Mouse (Mus musculus) midbrain, postnatal 0 days (tissue): ENCODE data around the gene Spata1. TPM values are rescaled to one million over a fixed set of nuclear protein-coding genes. Genes with fewer than 3 reads are reported as not detected.

ENCODE experiments used
- ATAC-seq: fragments of 200-750 bp; cut with Nextera tagmentation; 2 replicates; pipeline ENCODE4 v1.8.0; 2017; ENCODE audit warnings: moderate number of reproducible peaks, mild to moderate bottlenecking, moderate TSS enrichment, moderate library complexity; ENCODE audit not compliant: low FRiP score
- DNase-seq: peaks from one replicate; pipeline ENCODE4 v3.0.0-alpha.2; 2015; ENCODE audit warnings: low spot score
- H3K27ac ChIP-seq: fragments of 300-500 bp; sonication (generic); 2 replicates; pipeline ENCODE4 v1.5.1; 2014; ENCODE audit warnings: low read depth, mild to moderate bottlenecking, low read length, mixed read lengths
- H3K27me3 ChIP-seq: fragments of 300-500 bp; sonication (generic); 2 replicates; pipeline ENCODE4 v1.6.1; 2014; ENCODE audit warnings: low read length, control low read depth, mixed read lengths; ENCODE audit not compliant: insufficient read depth
- H3K36me3 ChIP-seq: fragments of 300-500 bp; sonication (generic); 2 replicates; pipeline ENCODE4 v1.6.1; 2014; ENCODE audit warnings: low read length, control low read depth, mixed read lengths; ENCODE audit not compliant: insufficient read depth
- H3K4me1 ChIP-seq: fragments of 300-500 bp; sonication (generic); 2 replicates; pipeline ENCODE4 v1.6.1; 2014; ENCODE audit warnings: mild to moderate bottlenecking, control low read depth, antibody characterized with exemption, low read length, mixed read lengths; ENCODE audit not compliant: insufficient read depth
- H3K4me2 ChIP-seq: fragments of 300-500 bp; sonication (generic); 2 replicates; pipeline ENCODE4 v1.6.1; 2014; ENCODE audit warnings: low read depth, mild to moderate bottlenecking, low read length, mixed read lengths; ENCODE audit not compliant: poor library complexity, severe bottlenecking
- H3K4me3 ChIP-seq: fragments of 300-500 bp; sonication (generic); 2 replicates; pipeline ENCODE4 v1.5.1; 2014; ENCODE audit warnings: low read depth, mild to moderate bottlenecking, low read length, moderate library complexity
- H3K9ac ChIP-seq: fragments of 300-500 bp; sonication (generic); replicated peaks from 2 replicates; pipeline ENCODE4 v1.6.1; 2014; ENCODE audit warnings: mild to moderate bottlenecking, low read length, moderate library complexity, mixed read lengths; ENCODE audit not compliant: poor library complexity, severe bottlenecking
- H3K9me3 ChIP-seq: fragments of 300-500 bp; sonication (generic); 2 replicates; pipeline ENCODE4 v1.6.1; 2016; ENCODE audit warnings: low read length, control low read depth
- CTCF ChIP-seq: IDR thresholded peaks from 2 replicates; pipeline ENCODE4 v1.5.1; 2016; ENCODE audit warnings: antibody characterized with exemption, mild to moderate bottlenecking
- WGBS: fragments of 180-500 bp; shearing (Covaris S2); extraction: QIAGEN DNeasy Blood & Tissue Kit; methylation state at CpG from one replicate; pipeline ENCODE4 v1.1.7; 2014; 5-methylcytosine and 5-hydroxymethylcytosine counted together
- polyA plus RNA-seq: library from polyadenylated mRNA; unstranded; fragments of >200 nt; fragmentation: Nextera tagmentation; extraction: Ambion mirVana; gene quantifications from 2 replicates; pipeline ENCODE4 v1.2.1, GENCODE M21; 2015
- total RNA-seq: library from RNA; depleted of rRNA; stranded (reverse); fragments of >200 nt; gene quantifications from 2 replicates; pipeline ENCODE4 v1.2.3, GENCODE M21; 2014; rRNA removed

The Spata1 gene
- total RNA-seq (0.71 and 2.4 TPM in 2 replicates), polyA plus RNA-seq (3.0 and 3.1 TPM in 2 replicates)

- Histone ChIP-seq H3K4me2 (peak within 1 kb of the TSS; percentile 77), H3K9me3 (no peaks in the 10 kb centered on the region), H3K9ac (peak within 1 kb of the TSS; percentile 60), H3K27ac (peak within 1 kb of the TSS; percentile 68), H3K4me3 (peak within 1 kb of the TSS; percentile 68), H3K4me1 (0 out of 2 replicates have a peak, but pooled peaks cover 3% of the 10 kb centered on the region), H3K36me3 (no peaks in the 10 kb centered on the region), H3K27me3 (no peaks in the 10 kb centered on the region)
- DNase-seq = peak; percentile 78
- TF ChIP-seq CTCF = no peak
- WGBS = 2% methylated on average over 64 of the region's 88 CpGs
- peak; percentile 81 for ATAC-seq
Measured at GRCm38 (mm10) chr3:146499431-146500002, at the start of gene Spata1, which contains the start of gene Gng5. Spata1 (minus strand) TSS chr3:146499753. Gng5 (plus strand) TSS chr3:146499807.

- Histone ChIP-seq H3K9ac (no peak overlapping the region), H3K27me3 (no peaks in the 10 kb centered on the region), H3K4me2 (no peak overlapping the region), H3K9me3 (no peaks in the 10 kb centered on the region), H3K36me3 (no peaks in the 10 kb centered on the region), H3K4me1 (no peaks in the 10 kb centered on the region), H3K27ac (no peak overlapping the region), H3K4me3 (no peak overlapping the region)
- WGBS = 48% methylated on average over 1 of the region's 1 CpGs
- DNase-seq (no peak), ATAC-seq (no peak)
- TF ChIP-seq CTCF = no peak
Measured at GRCm38 (mm10) chr3:146543632-146544031, 44.1 kb upstream of the Spata1 start.

GRCm38 (mm10) chr3:146540521-146541273 lies 41.1 kb upstream of the Spata1 start:
- 85% methylated on average over 4 of the region's 4 CpGs for WGBS
- Histone ChIP-seq H3K27ac (no peak overlapping the region), H3K27me3 (no peaks in the 10 kb centered on the region), H3K4me1 (no peaks in the 10 kb centered on the region), H3K36me3 (no peaks in the 10 kb centered on the region), H3K4me3 (no peak overlapping the region), H3K9me3 (no peaks in the 10 kb centered on the region), H3K9ac (no peak overlapping the region), H3K4me2 (no peak overlapping the region)
- no peak for ATAC-seq
- TF ChIP-seq CTCF = no peak
- no peak for DNase-seq

- no peaks in the 10 kb centered on the region for H3K4me1 ChIP-seq
- DNase-seq = no peak
- H3K27ac ChIP-seq = no peak overlapping the region
- no peak for ATAC-seq
- H3K36me3 ChIP-seq = no peaks in the 10 kb centered on the region
- no peaks in the 10 kb centered on the region for H3K9me3 ChIP-seq
- H3K4me3 ChIP-seq = no peak overlapping the region
- H3K9ac ChIP-seq = no peak overlapping the region
- H3K27me3 ChIP-seq = no peaks in the 10 kb centered on the region
- no peak for TF ChIP-seq CTCF
- 62% methylated on average over 6 of the region's 6 CpGs for WGBS
- H3K4me2 ChIP-seq = no peak overlapping the region
Measured at GRCm38 (mm10) chr3:146534986-146535385, 35.4 kb upstream of the Spata1 start.

GRCm38 (mm10) chr3:146528335-146528734 lies 28.8 kb upstream of the Spata1 start:
- Histone ChIP-seq H3K27ac (no peak overlapping the region), H3K9ac (no peak overlapping the region), H3K27me3 (no peaks in the 10 kb centered on the region), H3K4me2 (no peak overlapping the region), H3K9me3 (no peaks in the 10 kb centered on the region), H3K4me1 (no peaks in the 10 kb centered on the region), H3K36me3 (no peaks in the 10 kb centered on the region), H3K4me3 (no peak overlapping the region)
- DNase-seq (no peak), ATAC-seq (no peak)
- no peak for TF ChIP-seq CTCF
- 11% methylated on average over 2 of the region's 2 CpGs for WGBS

GRCm38 (mm10) chr3:146521652-146522020 lies 22.1 kb upstream of the Spata1 start:
- DNase-seq (no peak), ATAC-seq (peak; percentile 24; the same call in 1 of the 2 replicates)
- no peaks in the 10 kb centered on the region for H3K27me3 ChIP-seq

More at GRCm38 (mm10) chr3:146521652-146522020, 22.1 kb upstream of the Spata1 start:
- no peak for TF ChIP-seq CTCF
- Histone ChIP-seq H3K4me2 (peak overlapping the region; percentile 55), H3K9ac (no peak overlapping the region), H3K4me3 (peak overlapping the region; percentile 83), H3K4me1 (no peaks in the 10 kb centered on the region), H3K9me3 (no peaks in the 10 kb centered on the region), H3K36me3 (peaks cover 11% of the 10 kb centered on the region; the same call in 1 of the 2 replicates), H3K27ac (peak overlapping the region; percentile 98)
- WGBS = 13% methylated on average over 8 of the region's 8 CpGs
